Mouse (Mus musculus): ENCODE measurements at regions not wholly inside any gene's neighbourhood (a gene's known extent, or its start where the extent isn't known, plus 50 kb on each side); places are given as distances from the start of the nearest gene placed in this dataset.

DNA sequence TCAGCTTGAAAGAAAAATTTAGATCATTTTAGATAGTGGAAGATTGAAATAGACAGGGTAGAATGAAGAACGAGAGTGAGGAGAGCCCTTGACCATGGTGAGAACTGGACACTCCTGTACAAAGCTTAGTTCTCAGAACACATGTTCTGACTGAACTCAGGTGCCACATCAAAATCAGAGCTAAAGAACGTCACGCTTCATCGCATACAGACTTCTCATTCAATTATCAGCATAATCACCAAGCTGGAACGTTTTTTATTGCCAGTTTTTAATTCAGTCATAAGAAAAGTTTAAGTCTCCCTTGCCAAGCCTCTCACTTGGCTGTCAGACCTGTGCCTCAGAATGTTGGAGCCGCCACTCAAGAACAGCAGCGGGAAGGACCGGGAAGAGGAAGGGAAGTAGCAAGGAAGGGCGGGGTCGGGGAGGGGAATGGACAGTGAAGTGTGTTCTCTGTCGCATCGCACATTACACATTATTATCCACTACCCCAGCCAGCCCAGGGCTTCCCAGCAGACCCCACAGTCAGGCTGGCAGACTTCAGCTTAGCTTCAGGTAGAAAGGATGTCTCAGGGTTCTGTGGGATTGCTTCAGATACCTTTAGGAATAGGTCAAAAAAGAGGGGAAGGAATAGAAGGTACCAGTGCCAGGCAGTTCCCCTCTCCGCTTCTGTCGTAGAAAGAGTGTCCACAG, 140.1 kb upstream of the Smim15 start:
- TF ChIP-seq CTCF (IDR thresholded peaks at IDR 0.05; ENCODE audit: extremely low read depth, insufficient read depth, low read length) (no peak), POLR2A (IDR thresholded peaks at IDR 0.05; ENCODE audit: extremely low read depth, insufficient read depth, low read length) (no peak)

All from cortical plate, adult 2 months (tissue).